Mouse (Mus musculus) frontal cortex, adult 2 months (tissue): Measurements from ENCODE around the gene Mitf. TPM values are rescaled to one million over a fixed set of nuclear protein-coding genes. Genes with fewer than 3 reads are reported as not detected.
A peak's percentile ranks its signal among the peaks of the same experiment; 100 is the strongest.

Experiments used
- DNase-seq, 2 experiments: peaks; one replicate each; pipeline ENCODE4 v3.0.0; 2022; ENCODE audit warnings: low spot score in 1 of 2; ENCODE audit errors: extremely low spot score in 1 of 2
- polyA plus RNA-seq: library from polyadenylated mRNA; depleted of rRNA; stranded (reverse); fragments of >200 nt; gene quantifications from 2 replicates; pipeline ENCODE4 v1.2.3, GENCODE M21; 2012; rRNA removed

Mitf gene
- polyA plus RNA-seq, 1 experiment: 13.3 TPM

- no peak for DNase-seq
Measured at GRCm38 (mm10) chr6:98015066-98015465, 208.2 kb downstream of the Mitf start.

GRCm38 (mm10) chr6:98015819-98016218, 209.0 kb downstream of the Mitf start:
- no peak for DNase-seq

DNA sequence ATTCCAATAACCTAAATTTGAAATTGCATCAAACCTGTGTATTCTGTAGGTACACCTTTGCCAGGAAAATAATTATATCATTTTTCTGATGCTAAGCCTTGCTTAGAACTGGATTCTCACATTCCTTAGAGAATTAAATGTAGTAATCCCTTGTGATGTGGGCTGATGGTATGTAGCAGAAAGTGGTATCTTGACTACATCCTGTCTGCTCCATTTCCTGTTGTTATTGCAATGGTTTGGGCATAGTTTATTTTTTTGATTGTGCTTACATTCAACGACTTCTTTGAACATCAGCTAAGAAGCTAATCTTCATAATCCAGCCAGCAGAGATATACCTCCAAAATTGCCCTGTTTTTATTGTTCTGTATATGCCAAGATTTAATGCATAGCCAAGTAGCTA, 217.0 kb downstream of the Mitf start:
- no peak for DNase-seq

DNA sequence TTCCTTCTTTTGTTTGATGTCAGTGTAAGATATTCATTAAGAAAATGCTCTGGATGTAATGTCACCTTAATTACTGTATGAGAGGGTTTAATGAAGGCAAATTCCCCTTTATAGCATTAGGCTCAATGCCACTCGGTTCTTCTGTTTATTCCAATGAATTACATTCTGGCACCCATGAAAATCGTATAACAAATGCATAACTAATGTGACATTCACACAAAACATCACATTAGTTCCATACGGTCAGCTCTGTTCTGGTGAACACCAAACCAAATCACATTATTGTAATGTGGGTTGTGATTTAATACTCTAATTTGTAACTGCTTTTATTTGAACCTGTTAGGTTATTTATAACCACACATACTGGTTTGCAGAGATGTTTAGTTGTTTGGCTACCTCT, 231.7 kb downstream of the Mitf start:
- no peak for DNase-seq

DNA sequence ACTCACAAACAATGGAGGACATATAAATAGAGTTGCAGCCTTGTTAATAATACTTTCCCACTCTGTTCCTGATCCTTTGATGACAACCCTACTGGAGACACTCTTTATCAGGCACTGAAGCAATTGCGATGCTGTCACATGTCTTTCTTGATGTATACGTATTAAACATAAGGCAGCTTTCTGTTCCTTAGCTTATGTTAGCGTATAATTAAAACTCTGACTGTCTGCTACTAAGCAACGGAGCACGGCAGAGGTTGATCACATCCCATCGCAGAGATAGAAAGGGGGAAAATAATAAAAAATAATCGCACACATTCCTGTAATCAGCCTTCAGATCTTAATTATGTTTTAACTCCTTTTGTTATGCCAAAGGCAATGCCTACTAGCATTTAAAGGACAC, 234.9 kb downstream of the Mitf start:
- no peak for DNase-seq

- DNase-seq: peak; percentile 12 to 30
Measured at GRCm38 (mm10) chr6:98046295-98047108, 239.7 kb downstream of the Mitf start.

DNA sequence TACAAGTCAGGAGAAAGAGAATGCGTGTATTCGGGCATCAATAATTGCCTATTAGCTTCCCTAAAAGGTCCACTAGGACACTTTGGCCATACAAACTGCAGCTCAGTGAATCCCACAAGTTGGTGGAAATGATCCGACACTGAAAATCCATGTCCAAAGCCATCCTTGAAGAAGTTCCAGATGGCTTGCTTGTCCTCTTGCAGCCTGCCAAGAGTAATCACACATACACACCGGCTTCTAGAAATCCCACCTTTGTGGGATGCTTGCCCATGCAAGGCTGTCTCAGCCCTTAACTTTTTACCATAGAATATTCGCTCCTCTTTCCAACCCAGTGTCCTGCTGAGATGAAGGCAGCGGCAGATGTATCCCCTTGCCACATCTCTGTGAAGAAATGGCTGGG, 240.9 kb downstream of the Mitf start:
- DNase-seq: no peak

- DNase-seq: peak; percentile 7 to 35
Measured at GRCm38 (mm10) chr6:98048671-98049438, 242.0 kb downstream of the Mitf start.

DNA sequence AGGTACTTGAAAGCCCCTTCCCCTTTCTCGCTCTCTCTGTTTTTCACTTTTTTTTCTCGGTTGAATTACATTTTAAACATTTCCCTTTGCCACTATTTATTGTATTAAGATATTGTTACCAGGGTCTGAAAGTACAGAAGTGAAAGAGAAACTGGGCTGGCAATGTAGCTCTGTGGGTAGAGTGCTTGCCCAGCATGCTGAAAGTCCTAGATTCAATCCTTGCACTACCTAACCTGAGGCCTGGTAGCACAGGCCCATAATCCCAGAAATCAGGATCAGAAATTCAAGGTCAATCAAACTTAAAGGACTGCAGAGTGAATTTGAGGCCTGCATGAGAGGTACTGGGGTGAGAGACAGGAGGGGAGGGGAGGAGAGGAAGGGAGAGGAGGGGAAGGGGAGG, 242.7 kb downstream of the Mitf start:
- no peak for DNase-seq

GRCm38 (mm10) chr6:98061878-98062277, 255.0 kb downstream of the Mitf start:
- DNase-seq: no peak

DNA sequence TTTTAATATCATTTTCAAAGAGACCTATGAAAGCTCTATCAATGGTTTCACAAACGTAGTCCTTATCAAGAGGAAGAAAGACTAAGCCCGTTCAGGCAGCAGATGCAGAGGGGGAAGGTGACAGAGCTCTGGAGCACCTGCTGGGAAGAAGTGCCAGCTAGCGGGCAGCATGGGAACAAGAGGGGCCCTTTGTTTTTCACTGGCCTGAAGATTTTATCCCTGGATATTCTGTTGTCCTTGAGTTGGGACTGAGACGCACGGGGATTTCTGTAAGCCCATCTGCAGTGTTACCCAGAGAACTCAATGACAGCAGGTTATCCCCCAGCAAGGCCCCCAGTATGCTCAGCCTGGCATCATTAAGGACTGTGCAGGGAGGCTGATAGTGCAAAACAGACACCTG, 258.1 kb downstream of the Mitf start:
- no peak for DNase-seq

DNA sequence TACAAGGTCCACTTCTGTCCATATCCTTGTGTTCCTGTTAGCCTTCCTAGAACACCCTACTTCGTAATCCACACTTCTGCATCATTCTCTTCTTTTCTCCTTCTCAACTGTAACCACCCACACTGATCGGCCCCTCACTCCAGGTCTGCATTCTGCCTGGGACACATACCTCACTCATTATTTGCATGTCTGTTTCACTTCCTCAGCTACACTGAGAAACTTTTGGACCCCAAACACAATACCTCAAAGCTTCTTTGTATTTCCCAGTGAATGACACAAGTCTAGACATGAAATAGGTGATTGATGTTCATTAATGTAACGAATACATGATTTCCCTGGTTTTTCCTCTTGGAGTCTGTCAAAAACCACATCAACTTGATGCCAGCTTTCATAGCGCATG, 259.6 kb downstream of the Mitf start:
- DNase-seq: no peak

Other genes starting within 250 kb of the Mitf start
- gene Frmd4b, start 189.5 kb upstream of the Mitf start, polyA plus RNA-seq: 13.3 and 14.3 TPM in 2 replicates